Mouse (Mus musculus) lung, embryonic 16.5 days (tissue): Measurements from ENCODE around the gene Itpr1. TPM values are rescaled to one million over a fixed set of nuclear protein-coding genes. Genes with fewer than 3 reads are reported as not detected.
A peak's percentile ranks its signal among the peaks of the same experiment; 100 is the strongest.

ENCODE experiments used
- ATAC-seq: fragments of 200-750 bp; cut with Nextera tagmentation; 2 replicates; pipeline ENCODE4 v1.8.0; 2017; ENCODE audit warnings: low read depth, mild to moderate bottlenecking, moderate library complexity
- H3K27ac ChIP-seq: fragments of 300-500 bp; sonication (generic); 2 replicates; pipeline ENCODE4 v1.5.1; 2014; ENCODE audit warnings: mild to moderate bottlenecking, control low read depth, low read length
- H3K27me3 ChIP-seq: fragments of 300-500 bp; sonication (generic); 2 replicates; pipeline ENCODE4 v1.6.1; 2014; ENCODE audit warnings: low read depth, low read length, mixed read lengths; ENCODE audit not compliant: control insufficient read depth, insufficient read depth
- H3K36me3 ChIP-seq: fragments of 300-500 bp; sonication (generic); 2 replicates; pipeline ENCODE4 v1.6.1; 2014; ENCODE audit warnings: low read length; ENCODE audit not compliant: control insufficient read depth, insufficient read depth
- H3K4me1 ChIP-seq: fragments of 300-500 bp; sonication (generic); replicated peaks from 2 replicates; pipeline ENCODE4 v1.6.1; 2014; ENCODE audit warnings: low read length, mixed read lengths; ENCODE audit not compliant: control insufficient read depth, insufficient read depth
- H3K4me2 ChIP-seq: fragments of 300-500 bp; sonication (generic); 2 replicates; pipeline ENCODE4 v1.6.1; 2014; ENCODE audit warnings: low read depth, low read length, control low read depth
- H3K4me3 ChIP-seq: fragments of 300-500 bp; sonication (generic); 2 replicates; pipeline ENCODE4 v1.5.1; 2014; ENCODE audit warnings: mild to moderate bottlenecking, low read length, control low read depth
- H3K9ac ChIP-seq: fragments of 300-500 bp; sonication (generic); 2 replicates; pipeline ENCODE4 v1.6.1; 2014; ENCODE audit warnings: low read length, control low read depth
- H3K9me3 ChIP-seq: fragments of 300-500 bp; sonication (generic); 2 replicates; pipeline ENCODE4 v1.6.1; 2016; ENCODE audit warnings: low read length; ENCODE audit not compliant: control insufficient read depth
- WGBS: fragments of 180-500 bp; shearing (Covaris S2); extraction: QIAGEN DNeasy Blood & Tissue Kit; methylation state at CpG from one replicate; pipeline ENCODE4 v1.1.7; 2014; 5-methylcytosine and 5-hydroxymethylcytosine counted together
- polyA plus RNA-seq: library from polyadenylated mRNA; unstranded; fragments of >200 nt; fragmentation: Nextera tagmentation; extraction: Ambion mirVana; gene quantifications from 2 replicates; pipeline ENCODE4 v1.2.1, GENCODE M21; 2015

The Itpr1 gene
- 12.4 and 13.0 TPM in 2 replicates for polyA plus RNA-seq

- H3K4me2 ChIP-seq = peak within 1 kb of the TSS; percentile 70
- H3K9ac ChIP-seq = peak within 1 kb of the TSS; percentile 77
- peak; percentile 99 for ATAC-seq
- H3K4me1 ChIP-seq = peaks cover 23% of the 10 kb centered on the region
- no peaks in the 10 kb centered on the region for H3K36me3 ChIP-seq
- WGBS = under 1% methylated on average over 23 of the region's 27 CpGs
- H3K27ac ChIP-seq = peak within 1 kb of the TSS; percentile 72
- peak within 1 kb of the TSS; percentile 82 for H3K4me3 ChIP-seq
- H3K9me3 ChIP-seq = no peaks in the 10 kb centered on the region
- H3K27me3 ChIP-seq = no peaks in the 10 kb centered on the region
Observed at GRCm38 (mm10) chr6:108212881-108213295, at the start of gene Itpr1. Gene Itpr1, plus strand, starts transcription at chr6:108213096.

GRCm38 (mm10) chr6:108164935-108165334 lies 48.0 kb upstream of the Itpr1 start:
- no peak overlapping the region for H3K9ac ChIP-seq
- 0 out of 2 replicates have a peak, but pooled peaks cover 3% of the 10 kb centered on the region for H3K4me1 ChIP-seq
- H3K9me3 ChIP-seq = no peaks in the 10 kb centered on the region
- no peaks in the 10 kb centered on the region for H3K27me3 ChIP-seq
- ATAC-seq = no peak
- 86% methylated on average over 5 of the region's 5 CpGs for WGBS
- no peak overlapping the region for H3K4me3 ChIP-seq
- no peak overlapping the region for H3K4me2 ChIP-seq
- H3K27ac ChIP-seq = no peak overlapping the region
- no peaks in the 10 kb centered on the region for H3K36me3 ChIP-seq

- Histone ChIP-seq H3K9ac (no peak overlapping the region), H3K36me3 (no peaks in the 10 kb centered on the region), H3K9me3 (no peaks in the 10 kb centered on the region), H3K27me3 (no peaks in the 10 kb centered on the region), H3K4me3 (no peak overlapping the region), H3K27ac (no peak overlapping the region), H3K4me2 (no peak overlapping the region), H3K4me1 (0 out of 2 replicates have a peak, but pooled peaks cover 3% of the 10 kb centered on the region)
- no peak for ATAC-seq
- WGBS = 75% methylated on average over 2 of the region's 2 CpGs
Observed at GRCm38 (mm10) chr6:108165598-108165997, 47.3 kb upstream of the Itpr1 start.

GRCm38 (mm10) chr6:108167946-108168680 lies 44.8 kb upstream of the Itpr1 start:
- no peaks in the 10 kb centered on the region for H3K27me3 ChIP-seq
- H3K36me3 ChIP-seq = peaks cover 8% of the 10 kb centered on the region
- H3K9ac ChIP-seq = no peak overlapping the region
- H3K9me3 ChIP-seq = no peaks in the 10 kb centered on the region
- no peak overlapping the region for H3K4me3 ChIP-seq
- no peaks in the 10 kb centered on the region for H3K4me1 ChIP-seq
- no peak for ATAC-seq
- 70% methylated on average over 7 of the region's 7 CpGs for WGBS
- no peak overlapping the region for H3K4me2 ChIP-seq
- no peak overlapping the region for H3K27ac ChIP-seq

- Histone ChIP-seq H3K4me1 (no peaks in the 10 kb centered on the region), H3K9me3 (no peaks in the 10 kb centered on the region), H3K27me3 (no peaks in the 10 kb centered on the region), H3K4me2 (no peak overlapping the region), H3K36me3 (peaks cover 8% of the 10 kb centered on the region), H3K27ac (no peak overlapping the region), H3K4me3 (no peak overlapping the region), H3K9ac (no peak overlapping the region)
- 83% methylated on average over 6 of the region's 6 CpGs for WGBS
- ATAC-seq = no peak
Observed at GRCm38 (mm10) chr6:108168723-108169122, 44.2 kb upstream of the Itpr1 start.

GRCm38 (mm10) chr6:108169466-108169865 lies 43.4 kb upstream of the Itpr1 start:
- Histone ChIP-seq H3K4me2 (no peak overlapping the region), H3K4me1 (no peaks in the 10 kb centered on the region), H3K9me3 (no peaks in the 10 kb centered on the region), H3K4me3 (no peak overlapping the region), H3K9ac (no peak overlapping the region), H3K36me3 (peaks cover 8% of the 10 kb centered on the region), H3K27me3 (no peaks in the 10 kb centered on the region), H3K27ac (no peak overlapping the region)
- ATAC-seq = no peak
- 89% methylated on average over 3 of the region's 3 CpGs for WGBS

GRCm38 (mm10) chr6:108172219-108172618 lies 40.7 kb upstream of the Itpr1 start:
- H3K27me3 ChIP-seq = no peaks in the 10 kb centered on the region
- H3K4me3 ChIP-seq = no peak overlapping the region
- H3K9me3 ChIP-seq = no peaks in the 10 kb centered on the region
- H3K4me1 ChIP-seq = no peaks in the 10 kb centered on the region
- no peak for ATAC-seq
- no peak overlapping the region for H3K9ac ChIP-seq
- WGBS = 97% methylated on average over 1 of the region's 1 CpGs
- H3K4me2 ChIP-seq = no peak overlapping the region
- peaks cover 10% of the 10 kb centered on the region for H3K36me3 ChIP-seq
- no peak overlapping the region for H3K27ac ChIP-seq

- no peak overlapping the region for H3K4me3 ChIP-seq
- H3K27me3 ChIP-seq = no peaks in the 10 kb centered on the region
- H3K27ac ChIP-seq = no peak overlapping the region
- ATAC-seq = no peak
- H3K9ac ChIP-seq = no peak overlapping the region
- peaks cover 10% of the 10 kb centered on the region for H3K36me3 ChIP-seq
- H3K9me3 ChIP-seq = no peaks in the 10 kb centered on the region
- H3K4me2 ChIP-seq = no peak overlapping the region
- H3K4me1 ChIP-seq = no peaks in the 10 kb centered on the region
- WGBS = 84% methylated on average over 3 of the region's 3 CpGs
Observed at GRCm38 (mm10) chr6:108174181-108174580, 38.7 kb upstream of the Itpr1 start.

- 88% methylated on average over 2 of the region's 2 CpGs for WGBS
- Histone ChIP-seq H3K4me3 (no peak overlapping the region), H3K4me1 (no peaks in the 10 kb centered on the region), H3K27me3 (no peaks in the 10 kb centered on the region), H3K4me2 (no peak overlapping the region), H3K9ac (no peak overlapping the region), H3K9me3 (no peaks in the 10 kb centered on the region), H3K27ac (no peak overlapping the region), H3K36me3 (peaks cover 2% of the 10 kb centered on the region; the same call in 1 of the 2 replicates)
- no peak for ATAC-seq
Observed at GRCm38 (mm10) chr6:108179087-108179486, 33.8 kb upstream of the Itpr1 start.
